Mouse (Mus musculus) liver, embryonic 15.5 days (tissue): Measurements from ENCODE around the gene Slc38a3. TPM values are rescaled to one million over a fixed set of nuclear protein-coding genes. Genes with fewer than 3 reads are reported as not detected.
"Not testable (repeated sequence)": the region's sequence is repeated elsewhere in the genome, so short reads cannot be mapped to it uniquely, and the experiment has no call there.

Source experiments
- ATAC-seq: fragments of 200-750 bp; cut with Nextera tagmentation; 2 replicates; pipeline ENCODE4 v1.8.0; 2017; ENCODE audit warnings: moderate number of reproducible peaks, mild to moderate bottlenecking, moderate library complexity; ENCODE audit not compliant: insufficient read depth
- H3K27ac ChIP-seq: fragments of 300-500 bp; sonication (generic); replicated peaks from 2 replicates; pipeline ENCODE4 v1.5.1; 2015; ENCODE audit warnings: mild to moderate bottlenecking, inconsistent platforms
- H3K27me3 ChIP-seq: fragments of 300-500 bp; sonication (generic); 2 replicates; pipeline ENCODE4 v1.6.1; 2015; ENCODE audit warnings: mild to moderate bottlenecking, inconsistent platforms
- H3K36me3 ChIP-seq: fragments of 300-500 bp; sonication (generic); replicated peaks from 2 replicates; pipeline ENCODE4 v1.6.1; 2015; ENCODE audit warnings: moderate library complexity, mild to moderate bottlenecking, inconsistent platforms
- H3K4me1 ChIP-seq: fragments of 300-500 bp; sonication (generic); replicated peaks from 2 replicates; pipeline ENCODE4 v1.6.1; 2015; ENCODE audit warnings: inconsistent platforms
- H3K4me2 ChIP-seq: fragments of 300-500 bp; sonication (generic); 2 replicates; pipeline ENCODE4 v1.6.1; 2015; ENCODE audit warnings: moderate library complexity, mild to moderate bottlenecking, inconsistent platforms
- H3K4me3 ChIP-seq: fragments of 300-500 bp; sonication (generic); replicated peaks from 2 replicates; pipeline ENCODE4 v1.5.1; 2015; ENCODE audit warnings: mild to moderate bottlenecking, inconsistent platforms
- H3K9ac ChIP-seq: fragments of 300-500 bp; sonication (generic); 2 replicates; pipeline ENCODE4 v1.6.1; 2015; ENCODE audit warnings: moderate library complexity, mild to moderate bottlenecking, inconsistent platforms
- H3K9me3 ChIP-seq: fragments of 300-500 bp; sonication (generic); replicated peaks from 2 replicates; pipeline ENCODE4 v1.6.1; 2016; ENCODE audit warnings: inconsistent platforms
- WGBS: fragments of 180-500 bp; shearing (Covaris S2); methylation state at CpG from one replicate; pipeline ENCODE4 v1.1.7; 2015; ENCODE audit warnings: mixed read lengths; ENCODE audit not compliant: insufficient replicate concordance; 5-methylcytosine and 5-hydroxymethylcytosine counted together
- polyA plus RNA-seq: library from polyadenylated mRNA; unstranded; fragments of >200 nt; fragmentation: Nextera tagmentation; extraction: Ambion mirVana; gene quantifications from 2 replicates; pipeline ENCODE4 v1.2.1, GENCODE M21; 2015

Gene Slc38a3
- polyA plus RNA-seq, 1 experiment from 2014 or later, result 35.0 TPM

- H3K27me3 ChIP-seq, result peaks cover 73% of the 10 kb centered on the region
These were observed 8.6 kb upstream of the Slc38a3 start for GRCm38 (mm10) chr9:107677819-107678526.

GRCm38 (mm10) chr9:107677091-107677784 lies 7.9 kb upstream of the Slc38a3 start:
- Histone ChIP-seq H3K4me1 (peaks cover 26% of the 10 kb centered on the region), H3K27ac (no peak overlapping the region), H3K36me3 (no peaks in the 10 kb centered on the region), H3K27me3 (peaks cover 73% of the 10 kb centered on the region), H3K4me3 (no peak overlapping the region), H3K9ac (no peak overlapping the region), H3K4me2 (no peak overlapping the region; the same call in 1 of the 2 replicates), H3K9me3 (no peaks in the 10 kb centered on the region)
- ATAC-seq, result no peak
- 17% methylated on average over 17 of the region's 17 CpGs for WGBS

More at GRCm38 (mm10) chr9:107677819-107678526, 8.6 kb upstream of the Slc38a3 start:
- peaks cover 26% of the 10 kb centered on the region for H3K4me1 ChIP-seq
- 28% methylated on average over 14 of the region's 14 CpGs for WGBS
- H3K27ac ChIP-seq, H3K9me3 ChIP-seq, ATAC-seq, H3K9ac ChIP-seq, H3K4me2 ChIP-seq, H3K4me3 ChIP-seq, H3K36me3 ChIP-seq: not testable (repeated sequence)

- H3K27ac ChIP-seq, result no peak overlapping the region
- H3K9ac ChIP-seq, result no peak overlapping the region
- ATAC-seq, result no peak
These were observed 7.0 kb upstream of the Slc38a3 start for GRCm38 (mm10) chr9:107676302-107676701.

GRCm38 (mm10) chr9:107675671-107676301 lies 6.5 kb upstream of the Slc38a3 start:
- H3K9me3 ChIP-seq, result no peaks in the 10 kb centered on the region
- 0 out of 2 replicates have a peak, but pooled peaks have one; percentile 9 for ATAC-seq
- no peak overlapping the region for H3K27ac ChIP-seq
- peak overlapping the region; percentile 29 for H3K4me3 ChIP-seq
- peaks cover 26% of the 10 kb centered on the region for H3K4me1 ChIP-seq
- peaks cover 76% of the 10 kb centered on the region for H3K27me3 ChIP-seq
- peak overlapping the region; percentile 53 for H3K4me2 ChIP-seq
- WGBS, result under 1% methylated on average over 39 of the region's 39 CpGs
- no peaks in the 10 kb centered on the region for H3K36me3 ChIP-seq
- no peak overlapping the region for H3K9ac ChIP-seq

More at GRCm38 (mm10) chr9:107676302-107676701, 7.0 kb upstream of the Slc38a3 start:
- Histone ChIP-seq H3K36me3 (no peaks in the 10 kb centered on the region), H3K4me1 (peaks cover 26% of the 10 kb centered on the region), H3K4me2 (peak overlapping the region; percentile 53), H3K9me3 (no peaks in the 10 kb centered on the region), H3K4me3 (peak overlapping the region; percentile 29), H3K27me3 (peaks cover 77% of the 10 kb centered on the region)
- WGBS, result 1% methylated on average over 25 of the region's 25 CpGs

GRCm38 (mm10) chr9:107674609-107675429 lies 5.5 kb upstream of the Slc38a3 start:
- H3K36me3 ChIP-seq, result no peaks in the 10 kb centered on the region
- ATAC-seq, result peak; percentile 84
- no peaks in the 10 kb centered on the region for H3K9me3 ChIP-seq
- H3K27ac ChIP-seq, result peak overlapping the region; percentile 56
- peaks cover 26% of the 10 kb centered on the region for H3K4me1 ChIP-seq
- WGBS, result 50% methylated on average over 9 of the region's 9 CpGs
- H3K27me3 ChIP-seq, result peaks cover 77% of the 10 kb centered on the region
- no peak overlapping the region for H3K4me3 ChIP-seq
- H3K4me2 ChIP-seq, result no peak overlapping the region
- no peak overlapping the region for H3K9ac ChIP-seq

GRCm38 (mm10) chr9:107670259-107670658 lies 929 bp upstream of the Slc38a3 start:
- Histone ChIP-seq H3K4me2 (no peak overlapping the region), H3K9ac (no peak overlapping the region), H3K27ac (no peak overlapping the region), H3K36me3 (no peaks in the 10 kb centered on the region), H3K27me3 (peaks cover 79% of the 10 kb centered on the region), H3K9me3 (no peaks in the 10 kb centered on the region), H3K4me3 (no peak overlapping the region), H3K4me1 (peaks cover 22% of the 10 kb centered on the region)
- 63% methylated on average over 5 of the region's 5 CpGs for WGBS
- ATAC-seq, result no peak

- ATAC-seq, result no peak
- H3K36me3 ChIP-seq, result no peaks in the 10 kb centered on the region
- no peak overlapping the region for H3K4me2 ChIP-seq
- peaks cover 19% of the 10 kb centered on the region for H3K4me1 ChIP-seq
- no peak overlapping the region for H3K9ac ChIP-seq
- 59% methylated on average over 3 of the region's 3 CpGs for WGBS
- H3K27ac ChIP-seq, result no peak overlapping the region
- no peaks in the 10 kb centered on the region for H3K9me3 ChIP-seq
- H3K27me3 ChIP-seq, result peaks cover 77% of the 10 kb centered on the region
- no peak overlapping the region for H3K4me3 ChIP-seq
These were observed 414 bp downstream of the Slc38a3 start for GRCm38 (mm10) chr9:107668916-107669315.

GRCm38 (mm10) chr9:107668011-107668410 lies 1.3 kb downstream of the Slc38a3 start:
- Histone ChIP-seq H3K4me1 (peaks cover 18% of the 10 kb centered on the region), H3K4me3 (no peak overlapping the region), H3K9me3 (no peaks in the 10 kb centered on the region), H3K4me2 (peak overlapping the region; percentile 56), H3K27me3 (peaks cover 81% of the 10 kb centered on the region), H3K9ac (no peak overlapping the region), H3K36me3 (no peaks in the 10 kb centered on the region), H3K27ac (peak overlapping the region; percentile 45)
- ATAC-seq, result no peak
- WGBS, result 34% methylated on average over 8 of the region's 8 CpGs

GRCm38 (mm10) chr9:107667219-107667618 lies 2.1 kb downstream of the Slc38a3 start:
- 2% methylated on average over 24 of the region's 24 CpGs for WGBS
- no peaks in the 10 kb centered on the region for H3K9me3 ChIP-seq
- peak; percentile 80 for ATAC-seq
- H3K4me1 ChIP-seq, result peaks cover 18% of the 10 kb centered on the region
- H3K27me3 ChIP-seq, result peaks cover 84% of the 10 kb centered on the region
- H3K36me3 ChIP-seq, result no peaks in the 10 kb centered on the region
- H3K9ac ChIP-seq, result peak overlapping the region; percentile 45; the same call in 1 of the 2 replicates
- peak overlapping the region; percentile 56 for H3K4me2 ChIP-seq
- peak overlapping the region; percentile 51 for H3K4me3 ChIP-seq
- peak overlapping the region; percentile 45; the same call in 1 of the 2 replicates for H3K27ac ChIP-seq

- 0 out of 2 replicates have a peak overlapping the region, but pooled peaks have one; percentile 38 for H3K27ac ChIP-seq
- under 1% methylated on average over 30 of the region's 30 CpGs for WGBS
- peak overlapping the region; percentile 56 for H3K4me2 ChIP-seq
- peak overlapping the region; percentile 45 for H3K9ac ChIP-seq
- peak overlapping the region; percentile 51 for H3K4me3 ChIP-seq
- 0 out of 2 replicates have a peak, but pooled peaks have one; percentile 3 for ATAC-seq
- no peaks in the 10 kb centered on the region for H3K9me3 ChIP-seq
- H3K4me1 ChIP-seq, result peaks cover 18% of the 10 kb centered on the region
- H3K27me3 ChIP-seq, result peaks cover 84% of the 10 kb centered on the region
- no peaks in the 10 kb centered on the region for H3K36me3 ChIP-seq
These were observed 2.6 kb downstream of the Slc38a3 start for GRCm38 (mm10) chr9:107666751-107667205.
